Mouse (Mus musculus) intestine, embryonic 16.5 days (tissue): ENCODE measurements around the gene Stard13. TPM values are rescaled to one million over a fixed set of nuclear protein-coding genes. Genes with fewer than 3 reads are reported as not detected.
A peak's percentile ranks its signal among the peaks of the same experiment; 100 is the strongest.

Experiments
- ATAC-seq: fragments of 200-750 bp; cut with Nextera tagmentation; 2 replicates; pipeline ENCODE4 v1.8.0; 2017; ENCODE audit warnings: moderate TSS enrichment, moderate library complexity
- H3K27ac ChIP-seq: fragments of 300-500 bp; sonication (generic); 2 replicates; pipeline ENCODE4 v1.5.1; 2014; ENCODE audit warnings: mild to moderate bottlenecking, low read length
- H3K27me3 ChIP-seq: fragments of 300-500 bp; sonication (generic); replicated peaks from 2 replicates; pipeline ENCODE4 v1.6.1; 2014; ENCODE audit warnings: low read length, control low read depth, mixed read lengths; ENCODE audit not compliant: control insufficient read depth, insufficient read depth
- H3K36me3 ChIP-seq: fragments of 300-500 bp; sonication (generic); 2 replicates; pipeline ENCODE4 v1.6.1; 2014; ENCODE audit warnings: low read length, control low read depth; ENCODE audit not compliant: control insufficient read depth, insufficient read depth
- H3K4me1 ChIP-seq: fragments of 300-500 bp; sonication (generic); 2 replicates; pipeline ENCODE4 v1.6.1; 2014; ENCODE audit warnings: low read length, control low read depth, mixed read lengths; ENCODE audit not compliant: control insufficient read depth, insufficient read depth
- H3K4me2 ChIP-seq: fragments of 300-500 bp; sonication (generic); 2 replicates; pipeline ENCODE4 v1.6.1; 2014; ENCODE audit warnings: low read depth, low read length, control low read depth
- H3K4me3 ChIP-seq: fragments of 300-500 bp; sonication (generic); 2 replicates; pipeline ENCODE4 v1.5.1; 2014; ENCODE audit warnings: mild to moderate bottlenecking, low read length
- H3K9ac ChIP-seq: fragments of 300-500 bp; sonication (generic); 2 replicates; pipeline ENCODE4 v1.6.1; 2014; ENCODE audit warnings: low read depth, low read length
- H3K9me3 ChIP-seq: fragments of 300-500 bp; sonication (generic); 2 replicates; pipeline ENCODE4 v1.6.1; 2016; ENCODE audit warnings: low read length, control low read depth; ENCODE audit not compliant: control insufficient read depth
- WGBS: fragments of 180-500 bp; shearing (Covaris S2); extraction: QIAGEN DNeasy Blood & Tissue Kit; methylation state at CpG from one replicate; pipeline ENCODE4 v1.1.7; 2014; 5-methylcytosine and 5-hydroxymethylcytosine counted together
- polyA plus RNA-seq: library from polyadenylated mRNA; unstranded; fragments of >200 nt; fragmentation: Nextera tagmentation; extraction: Ambion mirVana; gene quantifications from 2 replicates; pipeline ENCODE4 v1.2.1, GENCODE M21; 2015

Gene Stard13
- polyA plus RNA-seq, 1 experiment from 2014 or later: 10.7 TPM

- H3K4me1 ChIP-seq: peaks cover 8% of the 10 kb centered on the region
- peak; percentile 11; the same call in 1 of the 2 replicates for ATAC-seq
- WGBS: 79% methylated on average over 8 of the region's 8 CpGs
- no peaks in the 10 kb centered on the region for H3K27me3 ChIP-seq
- H3K4me2 ChIP-seq: no peak overlapping the region
- H3K9ac ChIP-seq: no peak overlapping the region
- no peak overlapping the region for H3K27ac ChIP-seq
- H3K36me3 ChIP-seq: no peaks in the 10 kb centered on the region
- H3K9me3 ChIP-seq: no peaks in the 10 kb centered on the region
- H3K4me3 ChIP-seq: no peak overlapping the region
Observed at GRCm38 (mm10) chr5:151251656-151252055, 18.0 kb upstream of the Stard13 start.

GRCm38 (mm10) chr5:151248671-151249620 is 15.3 kb upstream of the Stard13 start:
- ATAC-seq: no peak
- H3K4me3 ChIP-seq: no peak overlapping the region
- WGBS: 60% methylated on average over 10 of the region's 10 CpGs
- H3K4me1 ChIP-seq: peaks cover 10% of the 10 kb centered on the region
- no peaks in the 10 kb centered on the region for H3K9me3 ChIP-seq
- H3K27ac ChIP-seq: no peak overlapping the region
- H3K4me2 ChIP-seq: no peak overlapping the region
- no peaks in the 10 kb centered on the region for H3K36me3 ChIP-seq
- H3K9ac ChIP-seq: no peak overlapping the region
- no peaks in the 10 kb centered on the region for H3K27me3 ChIP-seq

GRCm38 (mm10) chr5:151248084-151248483 is 14.4 kb upstream of the Stard13 start:
- no peak overlapping the region for H3K4me3 ChIP-seq
- no peaks in the 10 kb centered on the region for H3K27me3 ChIP-seq
- no peak for ATAC-seq
- no peak overlapping the region for H3K4me2 ChIP-seq
- no peaks in the 10 kb centered on the region for H3K9me3 ChIP-seq
- peaks cover 10% of the 10 kb centered on the region for H3K4me1 ChIP-seq
- H3K9ac ChIP-seq: no peak overlapping the region
- 0 out of 2 replicates have a peak overlapping the region, but pooled peaks have one; percentile 68 for H3K27ac ChIP-seq
- 67% methylated on average over 2 of the region's 2 CpGs for WGBS
- no peaks in the 10 kb centered on the region for H3K36me3 ChIP-seq

GRCm38 (mm10) chr5:151247115-151247875 is 13.7 kb upstream of the Stard13 start:
- H3K4me2 ChIP-seq: no peak overlapping the region
- ATAC-seq: peak; percentile 75

GRCm38 (mm10) chr5:151246287-151246686 is 12.7 kb upstream of the Stard13 start:
- no peak overlapping the region for H3K4me2 ChIP-seq
- H3K9me3 ChIP-seq: no peaks in the 10 kb centered on the region
- H3K36me3 ChIP-seq: no peaks in the 10 kb centered on the region
- peak; percentile 88 for ATAC-seq
- 77% methylated on average over 2 of the region's 2 CpGs for WGBS
- H3K27me3 ChIP-seq: no peaks in the 10 kb centered on the region
- 0 out of 2 replicates have a peak overlapping the region, but pooled peaks have one; percentile 30 for H3K27ac ChIP-seq
- H3K9ac ChIP-seq: no peak overlapping the region
- H3K4me1 ChIP-seq: peaks cover 10% of the 10 kb centered on the region
- H3K4me3 ChIP-seq: no peak overlapping the region

More at GRCm38 (mm10) chr5:151247115-151247875, 13.7 kb upstream of the Stard13 start:
- Histone ChIP-seq H3K4me1 (peaks cover 10% of the 10 kb centered on the region), H3K27me3 (no peaks in the 10 kb centered on the region), H3K36me3 (no peaks in the 10 kb centered on the region), H3K9ac (peak overlapping the region; percentile 39), H3K27ac (peak overlapping the region; percentile 68), H3K9me3 (no peaks in the 10 kb centered on the region), H3K4me3 (no peak overlapping the region)
- 38% methylated on average over 11 of the region's 11 CpGs for whole genome bisulfite sequencing

GRCm38 (mm10) chr5:151245571-151245970 is 11.9 kb upstream of the Stard13 start:
- Histone ChIP-seq H3K4me1 (peaks cover 10% of the 10 kb centered on the region), H3K27ac (no peak overlapping the region), H3K9me3 (no peaks in the 10 kb centered on the region), H3K4me3 (no peak overlapping the region), H3K4me2 (no peak overlapping the region), H3K36me3 (no peaks in the 10 kb centered on the region), H3K27me3 (no peaks in the 10 kb centered on the region), H3K9ac (no peak overlapping the region)
- ATAC-seq: peak; percentile 39; the same call in 1 of the 2 replicates
- WGBS: 67% methylated on average over 5 of the region's 5 CpGs

GRCm38 (mm10) chr5:151238730-151239129 is 5.1 kb upstream of the Stard13 start:
- no peak overlapping the region for H3K4me3 ChIP-seq
- no peak overlapping the region for H3K9ac ChIP-seq
- H3K9me3 ChIP-seq: no peaks in the 10 kb centered on the region
- WGBS: 63% methylated on average over 9 of the region's 9 CpGs
- H3K27ac ChIP-seq: no peak overlapping the region
- ATAC-seq: no peak
- H3K27me3 ChIP-seq: no peaks in the 10 kb centered on the region
- no peak overlapping the region for H3K4me2 ChIP-seq
- H3K36me3 ChIP-seq: no peaks in the 10 kb centered on the region
- 0 out of 2 replicates have a peak, but pooled peaks cover 3% of the 10 kb centered on the region for H3K4me1 ChIP-seq

- no peak overlapping the region for H3K4me2 ChIP-seq
- no peak overlapping the region for H3K27ac ChIP-seq
- WGBS: 80% methylated on average over 5 of the region's 5 CpGs
- no peak overlapping the region for H3K9ac ChIP-seq
- H3K4me3 ChIP-seq: no peak overlapping the region
- H3K27me3 ChIP-seq: no peaks in the 10 kb centered on the region
- ATAC-seq: no peak
- H3K9me3 ChIP-seq: no peaks in the 10 kb centered on the region
- H3K36me3 ChIP-seq: no peaks in the 10 kb centered on the region
- peaks cover 7% of the 10 kb centered on the region; the same call in 1 of the 2 replicates for H3K4me1 ChIP-seq
Observed at GRCm38 (mm10) chr5:151236411-151236810, 2.8 kb upstream of the Stard13 start.
